17 mouse cellular contexts compared by ENCODE assay signal in genomic region chr7:31153536-31154320, GRCm38 (mm10). TPM values are rescaled to one million over a fixed set of nuclear protein-coding genes. Genes with fewer than 3 reads are reported as not detected.
A peak's percentile ranks its signal among the peaks of the same experiment; 100 is the strongest.
DNase-seq lines count a peak whose midpoint lies in the region; TF ChIP-seq lines count a peak whose summit lies in the region.
"Had no signal": no experiment of that assay in that cellular context is flagged by ENCODE, and none has a peak within 500 bp of the region (broad histone marks: within the 10 kb centered on the region; RNA-seq: fewer than 3 reads in every experiment).

No protein-coding gene starts in this region.

- H3K27ac ChIP-seq in gastrocnemius, adult 2 months, result peak overlapping the region; percentile 95
- H3K27ac ChIP-seq: embryonic facial prominence, embryonic 12.5 days; liver, embryonic 13.5 days; neural tube, embryonic 12.5 days had no signal

- DNase-seq in gastrocnemius, adult 2 months, result no peak
- no peak for DNase-seq in gastrocnemius, postnatal 14 days
- DNase-seq in A20 (ENCODE audit: low read depth, low spot score), result peak; percentile 23
- peak; percentile 77 for DNase-seq in T-cell, adult 2 months (ENCODE audit: low spot score)
- DNase-seq in splenic B cell, adult 2 months (ENCODE audit: low read depth, low spot score), result peak; percentile 38
- DNase-seq in kidney, adult 18-20 months, result no peak
- DNase-seq in left cerebral cortex, adult 8-10 months (ENCODE audit: low spot score in 2 of 2), result no peak
- DNase-seq in adrenal gland, postnatal 10 days, result no peak
- DNase-seq: cerebellum, postnatal 36 days; gastrocnemius, postnatal 25 days; kidney, postnatal 14 days; liver, embryonic 13.5 days; lung, postnatal 10 days had no signal

- H3K4me3 ChIP-seq in gastrocnemius, adult 2 months, result peak overlapping the region; percentile 69
- H3K4me3 ChIP-seq: embryonic facial prominence, embryonic 12.5 days; limb, embryonic 10.5 days; liver, embryonic 13.5 days; neural tube, embryonic 12.5 days had no signal

- H3K27me3 ChIP-seq in splenic B cell, adult 2 months (ENCODE audit: control insufficient read depth, insufficient read depth, low read length, poor library complexity, severe bottlenecking), result no peaks in the 10 kb centered on the region
- H3K27me3 ChIP-seq: embryonic facial prominence, embryonic 12.5 days; liver, embryonic 13.5 days; megakaryocyte, embryonic 14.5 days; neural tube, embryonic 12.5 days had no signal

- intact Hi-C loops in gastrocnemius, adult 2 months (cut with DNase I), result loop anchor here (2.0 to 10.0 kb wide), 2 partner anchors 23 to 99 kb away; partner anchors contain the start of genes Fxyd1, Fxyd7 and Lgi4
- intact Hi-C loops in gastrocnemius, postnatal 14 days (cut with DNase I; ENCODE audit: low total_unique reads), result no loop called here

- no peaks in the 10 kb centered on the region for H3K36me3 ChIP-seq in splenic B cell, adult 2 months (ENCODE audit: control insufficient read depth, insufficient read depth, low read length, poor library complexity, severe bottlenecking)
- H3K36me3 ChIP-seq: embryonic facial prominence, embryonic 12.5 days; limb, embryonic 10.5 days; liver, embryonic 13.5 days; neural tube, embryonic 12.5 days had no signal

- no peak for TF ChIP-seq CTCF in gastrocnemius, adult 2 months (IDR thresholded peaks at IDR 0.05)

RNA-seq across cellular contexts. Expression of gene Gramd1a, which starts 2.0 kb away (rescaled TPM):
- total RNA-seq in gastrocnemius, adult 2 months (2021), result 10 to 100 TPM; 47.2 to 61.7 TPM
- 10 to 100 TPM; 23.9 to 36.8 TPM for total RNA-seq in gastrocnemius, postnatal 14 days (2021)
- total RNA-seq in left cerebral cortex, adult 8-10 months (2022), result 100 to 1,000 TPM; 103 to 108 (median 105) TPM
- 10 to 100 TPM; 39.4 to 60.0 TPM for total RNA-seq in adrenal gland, postnatal 10 days (2021)

RNA-seq across cellular contexts. Expression of gene Scn1b, which starts 26.9 kb away (rescaled TPM):
- 100 to 1,000 TPM; 748 to 815 TPM for total RNA-seq in gastrocnemius, adult 2 months (2021)
- total RNA-seq in gastrocnemius, postnatal 14 days (2021), result 100 to 1,000 TPM; 443 to 446 TPM
- 100 to 1,000 TPM; 652 to 704 (median 680) TPM for total RNA-seq in left cerebral cortex, adult 8-10 months (2022)
- 10 to 100 TPM; 15.7 to 39.2 TPM for total RNA-seq in adrenal gland, postnatal 10 days (2021)

RNA-seq across cellular contexts. Expression of gene Hpn, which starts 38.6 kb away (rescaled TPM):
- 10 to 100 TPM; 14.0 to 15.9 TPM for total RNA-seq in gastrocnemius, adult 2 months (2021)
- 1 to 10 TPM; 7.6 to 9.6 TPM for total RNA-seq in gastrocnemius, postnatal 14 days (2021)
- 1 to 10 TPM; 2.0 to 4.4 (median 3.5) TPM for total RNA-seq in left cerebral cortex, adult 8-10 months (2022)
- 10 to 100 TPM; 25.1 to 65.2 TPM for total RNA-seq in adrenal gland, postnatal 10 days (2021)

Comparison
In these comparisons a context has a peak if more than half of its experiments do, and no peak if none do; other contexts are left out.
1. DNase-seq: peak in A20 (single experiment), T-cell, adult 2 months (single experiment) and splenic B cell, adult 2 months (single experiment); none in gastrocnemius, adult 2 months (single experiment), gastrocnemius, postnatal 14 days (single experiment), kidney, adult 18-20 months (single experiment), left cerebral cortex, adult 8-10 months (0 of 2) and adrenal gland, postnatal 10 days (single experiment).
2. RNA of gene Scn1b, which starts 26.9 kb away (total RNA-seq): 748 to 815 TPM in gastrocnemius, adult 2 months, 652 to 704 TPM in left cerebral cortex, adult 8-10 months and 443 to 446 TPM in gastrocnemius, postnatal 14 days; 15.7 to 39.2 TPM in adrenal gland, postnatal 10 days; every median in the first group is over 10 times any median in the second.